Mouse (Mus musculus) layer of hippocampus, adult 9-10 months (tissue): Measurements from ENCODE around the gene Slc9a8.

Experiments
- DNase-seq: peaks from one replicate; pipeline ENCODE4 v3.0.0; 2022; ENCODE audit warnings: low spot score

The Slc9a8 gene

GRCm38 (mm10) chr2:167510485-167510884 is 89.0 kb downstream of the Slc9a8 start:
- DNase-seq, result no peak

GRCm38 (mm10) chr2:167512365-167512764 is 90.9 kb downstream of the Slc9a8 start:
- no peak for DNase-seq

GRCm38 (mm10) chr2:167512970-167513369 is 91.5 kb downstream of the Slc9a8 start:
- DNase-seq, result no peak

- no peak for DNase-seq
Measured at GRCm38 (mm10) chr2:167514641-167515040, 93.1 kb downstream of the Slc9a8 start.

- DNase-seq, result no peak
Measured at GRCm38 (mm10) chr2:167515688-167516087, 94.2 kb downstream of the Slc9a8 start.

GRCm38 (mm10) chr2:167519606-167520252 is 98.2 kb downstream of the Slc9a8 start:
- no peak for DNase-seq
